Mouse (Mus musculus) liver, postnatal 0 days (tissue): ENCODE measurements around the gene Kmt2b. TPM values are rescaled to one million over a fixed set of nuclear protein-coding genes. Genes with fewer than 3 reads are reported as not detected.

ENCODE experiments used
- ATAC-seq: fragments of 200-750 bp; cut with Nextera tagmentation; 2 replicates; pipeline ENCODE4 v1.8.0; 2017; ENCODE audit warnings: mild to moderate bottlenecking, moderate library complexity
- DNase-seq: peaks from one replicate; pipeline ENCODE4 v3.0.0-alpha.2; 2016
- H3K27ac ChIP-seq: fragments of 300-500 bp; sonication (generic); 2 replicates; pipeline ENCODE4 v1.5.1; 2014; ENCODE audit warnings: antibody characterized with exemption, moderate library complexity, mild to moderate bottlenecking, low read depth
- H3K27me3 ChIP-seq: fragments of 300-500 bp; sonication (generic); 2 replicates; pipeline ENCODE4 v1.6.1; 2014; ENCODE audit warnings: low read length, control low read depth, mixed read lengths; ENCODE audit not compliant: insufficient read depth
- H3K36me3 ChIP-seq: fragments of 300-500 bp; sonication (generic); replicated peaks from 2 replicates; pipeline ENCODE4 v1.6.1; 2014; ENCODE audit warnings: mild to moderate bottlenecking, control low read depth, low read length, moderate library complexity, mixed read lengths; ENCODE audit not compliant: insufficient read depth
- H3K4me1 ChIP-seq: fragments of 300-500 bp; sonication (generic); 2 replicates; pipeline ENCODE4 v1.6.1; 2014; ENCODE audit warnings: antibody characterized with exemption, mild to moderate bottlenecking, control low read depth; ENCODE audit not compliant: insufficient read depth
- H3K4me2 ChIP-seq: fragments of 300-500 bp; sonication (generic); 2 replicates; pipeline ENCODE4 v1.6.1; 2014; ENCODE audit warnings: low read depth, mild to moderate bottlenecking, low read length, moderate library complexity, mixed read lengths
- H3K4me3 ChIP-seq: fragments of 300-500 bp; sonication (generic); 2 replicates; pipeline ENCODE4 v1.5.1; 2014; ENCODE audit warnings: low read depth, low read length
- H3K9ac ChIP-seq: fragments of 300-500 bp; sonication (generic); replicated peaks from 2 replicates; pipeline ENCODE4 v1.6.1; 2014; ENCODE audit warnings: mild to moderate bottlenecking, moderate library complexity
- H3K9me3 ChIP-seq: fragments of 300-500 bp; sonication (generic); 2 replicates; pipeline ENCODE4 v1.6.1; 2016; ENCODE audit warnings: mild to moderate bottlenecking, control low read depth, low read length, mixed read lengths
- CTCF ChIP-seq: sonication (generic); IDR thresholded peaks from 2 replicates; pipeline ENCODE4 v1.5.1; 2016; ENCODE audit warnings: antibody characterized with exemption, low read depth
- EP300 ChIP-seq: IDR thresholded peaks from 2 replicates; pipeline ENCODE4 v1.6.1; 2016; ENCODE audit warnings: antibody characterized with exemption, low read depth, mild to moderate bottlenecking
- WGBS: fragments of 180-500 bp; shearing (Covaris S2); extraction: QIAGEN DNeasy Blood & Tissue Kit; methylation state at CpG from one replicate; pipeline ENCODE4 v1.1.7; 2014; ENCODE audit not compliant: insufficient replicate concordance; 5-methylcytosine and 5-hydroxymethylcytosine counted together
- polyA plus RNA-seq: library from polyadenylated mRNA; unstranded; fragments of >200 nt; fragmentation: Nextera tagmentation; extraction: Ambion mirVana; gene quantifications from 2 replicates; pipeline ENCODE4 v1.2.1, GENCODE M21; 2015

Kmt2b gene
- polyA plus RNA-seq, 1 experiment from 2014 or later: 3.1 TPM

DNA sequence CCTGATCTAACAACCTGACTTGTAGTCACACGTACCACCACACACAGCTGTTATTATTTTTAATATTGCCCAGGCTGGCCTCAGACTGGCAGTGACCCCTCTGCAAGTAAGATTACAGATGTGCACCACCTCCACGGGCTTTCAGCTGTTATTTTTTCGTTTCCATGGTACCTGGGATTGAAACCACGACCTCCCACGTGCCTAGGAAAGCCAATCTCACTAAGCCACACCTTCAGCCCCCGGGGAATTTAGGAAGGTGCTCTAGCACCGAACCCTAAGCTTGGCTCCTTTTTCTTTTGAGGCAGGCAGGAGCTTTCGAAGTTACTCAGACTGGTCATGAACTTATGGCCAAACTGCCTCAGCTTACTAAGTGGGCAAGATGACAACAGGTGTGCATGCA, 15.9 kb upstream of the Kmt2b start:
- Histone ChIP-seq H3K9me3 (no peaks in the 10 kb centered on the region), H3K4me1 (peaks cover 13% of the 10 kb centered on the region), H3K4me2 (no peak overlapping the region), H3K27me3 (no peaks in the 10 kb centered on the region), H3K9ac (no peak overlapping the region), H3K27ac (no peak overlapping the region), H3K4me3 (no peak overlapping the region), H3K36me3 (no peaks in the 10 kb centered on the region)
- DNase-seq: no peak
- TF ChIP-seq EP300: no peak
- no peak for TF ChIP-seq CTCF
- ATAC-seq: no peak
- 51% methylated on average over 8 of the region's 8 CpGs for WGBS

DNA sequence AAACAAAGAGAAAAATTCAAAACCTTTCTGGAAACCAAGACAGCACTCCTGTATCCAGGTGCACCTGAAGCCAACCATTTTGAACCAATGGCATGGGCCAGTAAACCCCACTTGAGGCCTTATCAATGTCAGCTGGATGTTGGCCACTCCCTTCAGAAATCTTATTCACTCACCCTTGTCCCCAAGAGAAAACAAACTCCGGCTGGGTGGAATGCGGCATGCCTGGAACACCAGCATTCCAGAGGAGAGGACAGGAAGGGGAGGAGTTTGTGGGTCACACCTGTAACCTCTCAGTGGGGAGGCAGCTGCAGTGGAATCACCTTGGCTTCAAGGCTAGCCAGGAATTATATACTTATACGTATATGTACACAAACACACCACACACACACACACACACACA, 14.1 kb upstream of the Kmt2b start:
- no peak for DNase-seq
- Histone ChIP-seq H3K9ac (no peak overlapping the region), H3K27me3 (no peaks in the 10 kb centered on the region), H3K4me3 (no peak overlapping the region), H3K9me3 (no peaks in the 10 kb centered on the region), H3K4me2 (no peak overlapping the region), H3K27ac (no peak overlapping the region), H3K36me3 (no peaks in the 10 kb centered on the region), H3K4me1 (peaks cover 13% of the 10 kb centered on the region)
- TF ChIP-seq CTCF (no peak), EP300 (no peak)
- 53% methylated on average over 3 of the region's 3 CpGs for WGBS
- no peak for ATAC-seq

DNA sequence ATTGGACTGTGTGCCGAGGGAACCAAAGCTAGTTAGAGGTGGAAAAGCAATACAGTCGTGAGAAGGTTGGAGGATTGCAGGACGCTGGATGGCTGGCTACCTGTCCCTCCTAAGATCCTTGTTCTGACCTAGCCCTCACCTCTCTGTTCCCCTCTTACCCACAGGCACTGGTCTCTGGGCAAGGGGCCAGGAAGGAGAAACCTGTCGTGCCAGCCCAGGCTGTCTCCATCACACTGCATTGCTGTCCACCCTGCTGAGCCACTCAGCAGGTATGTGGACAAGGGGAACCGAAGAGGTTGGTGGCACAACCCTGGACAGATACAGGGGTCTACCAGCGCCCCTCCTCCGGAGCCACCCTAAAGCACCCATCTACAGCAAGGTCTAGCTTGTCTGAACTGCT, 12.1 kb upstream of the Kmt2b start:
- Histone ChIP-seq H3K9me3 (no peaks in the 10 kb centered on the region), H3K36me3 (no peaks in the 10 kb centered on the region), H3K4me2 (no peak overlapping the region), H3K27ac (no peak overlapping the region), H3K9ac (no peak overlapping the region), H3K4me3 (no peak overlapping the region), H3K4me1 (peaks cover 13% of the 10 kb centered on the region), H3K27me3 (no peaks in the 10 kb centered on the region)
- ATAC-seq (no peak), DNase-seq (no peak)
- TF ChIP-seq CTCF (no peak), EP300 (no peak)
- 70% methylated on average over 7 of the region's 7 CpGs for WGBS

GRCm38 (mm10) chr7:30599933-30600353, 11.4 kb upstream of the Kmt2b start:
- no peak overlapping the region for H3K4me3 ChIP-seq
- no peaks in the 10 kb centered on the region for H3K9me3 ChIP-seq
- H3K9ac ChIP-seq: 0 out of 2 replicates have a peak overlapping the region, but pooled peaks have one; percentile 41
- ATAC-seq (peak; percentile 99), DNase-seq (peak; percentile 92)
- TF ChIP-seq CTCF (no peak), EP300 (no peak)
- no peaks in the 10 kb centered on the region for H3K36me3 ChIP-seq
- WGBS: 5% methylated on average over 16 of the region's 16 CpGs
- H3K4me2 ChIP-seq: peak overlapping the region; percentile 40
- H3K27me3 ChIP-seq: no peaks in the 10 kb centered on the region
- H3K27ac ChIP-seq: no peak overlapping the region
- peaks cover 13% of the 10 kb centered on the region for H3K4me1 ChIP-seq

- 87% methylated on average over 12 of the region's 12 CpGs for WGBS
- Histone ChIP-seq H3K9me3 (no peaks in the 10 kb centered on the region), H3K4me3 (no peak within 1 kb of the TSS), H3K36me3 (no peaks in the 10 kb centered on the region), H3K4me1 (peaks cover 16% of the 10 kb centered on the region), H3K4me2 (peak within 1 kb of the TSS; percentile 40; the same call in 1 of the 2 replicates), H3K9ac (0 out of 2 replicates have a peak within 1 kb of the TSS, but pooled peaks have one; percentile 41), H3K27me3 (no peaks in the 10 kb centered on the region), H3K27ac (no peak within 1 kb of the TSS; the same call in 1 of the 2 replicates)
- no peak for ATAC-seq
- TF ChIP-seq EP300 (no peak), CTCF (no peak)
- DNase-seq: no peak
Observed at GRCm38 (mm10) chr7:30598786-30599185, 10.3 kb upstream of the Kmt2b start, which contains the start of gene Zbtb32. Gene Zbtb32, minus strand, starts transcription at chr7:30598909.

DNA sequence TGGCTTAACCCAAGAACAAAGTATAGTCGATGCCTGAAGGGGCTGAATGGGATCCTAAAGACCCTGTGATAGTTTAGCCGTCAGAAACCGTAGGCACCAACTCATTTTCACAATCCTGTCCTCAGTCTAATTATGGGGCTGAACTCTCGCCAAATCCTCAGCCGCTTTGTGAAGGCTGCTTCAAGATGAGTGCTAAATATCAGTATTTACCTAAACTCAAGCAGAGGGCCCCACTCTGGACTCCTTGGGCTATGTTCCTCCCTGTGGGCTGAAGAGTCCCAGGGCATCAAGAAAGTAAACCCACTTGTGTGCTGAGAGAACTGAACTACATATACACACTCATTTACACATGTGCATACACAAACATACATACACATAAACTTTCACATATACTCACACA, 8.3 kb upstream of the Kmt2b start:
- no peak overlapping the region for H3K27ac ChIP-seq
- H3K4me2 ChIP-seq: no peak overlapping the region
- no peaks in the 10 kb centered on the region for H3K36me3 ChIP-seq
- H3K9me3 ChIP-seq: no peaks in the 10 kb centered on the region
- whole genome bisulfite sequencing: 76% methylated on average over 5 of the region's 5 CpGs
- H3K4me3 ChIP-seq: no peak overlapping the region
- ATAC-seq (no peak), DNase-seq (no peak)
- no peak overlapping the region for H3K9ac ChIP-seq
- no peaks in the 10 kb centered on the region for H3K27me3 ChIP-seq
- H3K4me1 ChIP-seq: peaks cover 16% of the 10 kb centered on the region
- TF ChIP-seq CTCF (no peak), EP300 (no peak)

- Histone ChIP-seq H3K9ac (no peak overlapping the region), H3K9me3 (no peaks in the 10 kb centered on the region), H3K4me3 (no peak overlapping the region), H3K4me1 (peaks cover 16% of the 10 kb centered on the region), H3K27me3 (no peaks in the 10 kb centered on the region), H3K27ac (no peak overlapping the region), H3K4me2 (no peak overlapping the region), H3K36me3 (no peaks in the 10 kb centered on the region)
- TF ChIP-seq EP300: no peak
- TF ChIP-seq CTCF: no peak
- DNase-seq: no peak
- 69% methylated on average over 5 of the region's 5 CpGs for WGBS
- no peak for ATAC-seq
Observed at GRCm38 (mm10) chr7:30596093-30596492, 7.6 kb upstream of the Kmt2b start.
